Mouse (Mus musculus): Measurements from ENCODE around the gene Nat8f4. TPM values are rescaled to one million over a fixed set of nuclear protein-coding genes. Genes with fewer than 3 reads are reported as not detected.
"Not testable (repeated sequence)": the region's sequence is repeated elsewhere in the genome, so short reads cannot be mapped to it uniquely, and the experiment has no call there.

Gene Nat8f4
- total and polyA plus RNA-seq, 2 experiments: 3.5 to 4.5 TPM

DNA sequence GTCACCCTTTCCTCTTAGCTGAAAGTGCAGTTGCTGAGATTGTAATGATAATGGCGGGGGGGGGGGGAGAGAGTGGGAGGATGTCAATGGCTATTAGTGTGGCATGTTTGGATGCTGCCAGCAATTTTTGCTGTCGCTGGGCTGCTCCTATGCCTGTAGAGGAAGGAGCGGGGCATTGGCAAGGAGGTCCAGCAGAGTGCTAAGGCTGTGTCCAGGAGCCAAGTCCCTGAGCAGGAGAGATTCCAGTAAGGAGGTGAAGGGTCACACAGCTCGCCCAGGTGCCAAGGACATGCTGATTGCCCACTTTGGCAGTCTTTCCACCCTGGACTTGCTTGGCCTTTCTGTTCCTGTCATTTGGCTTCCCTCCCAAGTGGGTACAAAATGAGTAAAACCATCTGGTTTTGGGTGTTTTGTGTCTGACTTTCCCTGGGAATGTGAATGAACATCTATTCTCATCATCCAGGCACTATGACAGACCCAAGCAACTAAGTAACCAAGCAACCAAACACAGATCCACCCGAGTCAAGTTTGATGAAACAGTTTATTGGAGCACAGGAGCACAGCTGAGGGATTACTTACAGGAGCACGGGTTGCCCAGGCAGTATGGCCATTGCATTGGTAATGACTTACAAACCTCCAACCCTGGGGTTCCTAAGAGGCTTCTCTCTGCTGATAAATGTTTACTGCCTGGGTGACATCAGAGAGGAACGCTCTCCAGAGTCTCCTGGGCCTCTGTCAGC, 39.6 kb downstream of the Nat8f4 start:
- WGBS: 22% methylated on average over 6 of the region's 7 CpGs
- H3K4me3 ChIP-seq (ENCODE audit: insufficient read depth, low read depth, low read length); H3K79me2 ChIP-seq (ENCODE audit: control insufficient read depth, insufficient read depth, low read length); H3K27me3 ChIP-seq (ENCODE audit: control insufficient read depth, insufficient read depth, low read length); H3K36me3 ChIP-seq (ENCODE audit: control insufficient read depth, insufficient read depth, low read length): not testable (repeated sequence)
- peak; percentile 75; the same call in 1 of the 2 replicates for TF ChIP-seq POLR2A (IDR thresholded peaks at IDR 0.05; ENCODE audit: extremely low read depth, insufficient read depth, low read length)
- Histone ChIP-seq H3K27ac (replicated peaks; ENCODE audit: insufficient read depth, low read depth, low read length) (peak overlapping the region; percentile 100), H3K9ac (ENCODE audit: low read depth, low read length) (peak overlapping the region; percentile 28), H3K4me1 (ENCODE audit: control insufficient read depth, insufficient read depth, low read length) (peaks cover 20% of the 10 kb centered on the region)
- DNase-seq (ENCODE audit: extremely low read depth, low read depth, low spot score): peak; percentile 93

DNA sequence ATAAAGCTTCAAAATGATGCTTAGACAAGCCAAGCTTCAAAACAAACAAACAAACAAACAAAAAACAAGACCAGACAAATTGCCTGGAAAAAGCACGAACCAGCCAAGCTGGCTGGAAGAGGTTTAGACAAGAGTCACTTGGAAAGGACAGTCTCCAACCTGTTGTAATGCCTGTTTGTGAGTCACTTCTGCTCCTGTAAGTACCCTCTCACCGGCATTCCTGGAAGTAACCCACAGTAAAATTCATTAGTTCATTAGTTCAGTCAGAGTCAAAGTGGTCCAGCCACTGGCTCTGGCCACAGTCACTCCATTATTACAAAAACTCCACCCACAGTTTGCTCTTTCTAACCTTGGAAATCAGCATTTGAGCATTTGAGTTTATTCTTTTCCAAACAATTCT, 40.8 kb downstream of the Nat8f4 start:
- peaks cover 4% of the 10 kb centered on the region; the same call in 1 of the 2 replicates for H3K36me3 ChIP-seq (ENCODE audit: control insufficient read depth, insufficient read depth, low read length)
- 25% methylated on average over 2 of the region's 2 CpGs for WGBS
- no peak overlapping the region for H3K9ac ChIP-seq (ENCODE audit: low read depth, low read length)
- H3K4me3 ChIP-seq (ENCODE audit: insufficient read depth, low read depth, low read length): no peak overlapping the region
- peaks cover 20% of the 10 kb centered on the region for H3K4me1 ChIP-seq (ENCODE audit: control insufficient read depth, insufficient read depth, low read length)
- H3K27ac ChIP-seq (replicated peaks; ENCODE audit: insufficient read depth, low read depth, low read length): peak overlapping the region; percentile 14
- DNase-seq (ENCODE audit: extremely low read depth, low read depth, low spot score): peak; percentile 55
- H3K27me3 ChIP-seq (ENCODE audit: control insufficient read depth, insufficient read depth, low read length): no peaks in the 10 kb centered on the region
- TF ChIP-seq POLR2A (IDR thresholded peaks at IDR 0.05; ENCODE audit: extremely low read depth, insufficient read depth, low read length) (no peak), CTCF (IDR thresholded peaks at IDR 0.05; ENCODE audit: low read depth, low read length) (no peak)
- H3K79me2 ChIP-seq (ENCODE audit: control insufficient read depth, insufficient read depth, low read length): 0 out of 2 replicates have a peak, but pooled peaks cover 6% of the 10 kb centered on the region

DNA sequence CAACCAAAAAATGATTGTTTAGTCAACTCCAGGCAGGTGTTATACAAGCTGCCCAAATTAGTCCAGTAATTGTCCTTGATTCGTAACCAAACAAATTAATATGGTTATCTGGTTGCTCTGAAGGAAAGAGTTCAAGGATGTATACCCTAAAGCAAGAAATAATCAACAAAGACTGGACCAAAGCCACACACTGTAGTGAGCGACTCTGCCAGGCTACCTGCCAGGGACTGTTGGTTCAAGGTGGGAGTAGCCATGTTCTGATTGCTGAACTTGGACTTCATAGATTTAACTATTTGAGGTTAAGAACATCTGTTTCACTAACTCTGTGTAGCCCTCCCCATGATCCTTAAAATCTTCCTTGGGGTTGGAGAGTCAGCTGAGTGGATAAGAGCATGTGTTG, 41.5 kb downstream of the Nat8f4 start:
- H3K79me2 ChIP-seq (ENCODE audit: control insufficient read depth, insufficient read depth, low read length): 0 out of 2 replicates have a peak, but pooled peaks cover 6% of the 10 kb centered on the region
- no peaks in the 10 kb centered on the region for H3K27me3 ChIP-seq (ENCODE audit: control insufficient read depth, insufficient read depth, low read length)
- peak overlapping the region; percentile 14 for H3K27ac ChIP-seq (replicated peaks; ENCODE audit: insufficient read depth, low read depth, low read length)
- TF ChIP-seq POLR2A (IDR thresholded peaks at IDR 0.05; ENCODE audit: extremely low read depth, insufficient read depth, low read length) (no peak), CTCF (IDR thresholded peaks at IDR 0.05; ENCODE audit: low read depth, low read length) (no peak)
- H3K9ac ChIP-seq (ENCODE audit: low read depth, low read length): no peak overlapping the region
- DNase-seq (ENCODE audit: extremely low read depth, low read depth, low spot score): peak; percentile 83
- 20% methylated on average over 2 of the region's 2 CpGs for WGBS
- H3K4me1 ChIP-seq (ENCODE audit: control insufficient read depth, insufficient read depth, low read length): peaks cover 20% of the 10 kb centered on the region
- peaks cover 4% of the 10 kb centered on the region; the same call in 1 of the 2 replicates for H3K36me3 ChIP-seq (ENCODE audit: control insufficient read depth, insufficient read depth, low read length)
- no peak overlapping the region for H3K4me3 ChIP-seq (ENCODE audit: insufficient read depth, low read depth, low read length)

DNA sequence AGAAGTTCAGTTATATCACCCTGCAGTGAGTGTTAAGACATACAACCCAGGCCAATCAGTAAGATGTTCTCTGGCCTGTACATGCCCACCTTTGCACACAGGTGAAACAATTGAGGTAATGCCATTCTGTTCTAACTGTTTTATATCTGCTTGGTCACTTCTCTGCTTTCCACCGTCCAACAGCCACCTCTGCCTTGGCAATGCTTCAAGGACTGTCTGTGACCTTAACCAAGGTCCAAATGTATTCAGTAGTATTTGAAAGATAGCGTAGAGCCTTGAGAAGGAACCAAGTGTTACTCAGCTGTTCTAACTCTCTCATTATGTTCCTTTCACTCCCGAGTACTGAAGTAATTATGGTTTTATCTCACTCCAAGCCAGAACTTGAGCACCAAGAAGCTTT, 42.1 kb downstream of the Nat8f4 start:
- no peak overlapping the region for H3K4me3 ChIP-seq (ENCODE audit: insufficient read depth, low read depth, low read length)
- DNase-seq (ENCODE audit: extremely low read depth, low read depth, low spot score): peak; percentile 89

DNA sequence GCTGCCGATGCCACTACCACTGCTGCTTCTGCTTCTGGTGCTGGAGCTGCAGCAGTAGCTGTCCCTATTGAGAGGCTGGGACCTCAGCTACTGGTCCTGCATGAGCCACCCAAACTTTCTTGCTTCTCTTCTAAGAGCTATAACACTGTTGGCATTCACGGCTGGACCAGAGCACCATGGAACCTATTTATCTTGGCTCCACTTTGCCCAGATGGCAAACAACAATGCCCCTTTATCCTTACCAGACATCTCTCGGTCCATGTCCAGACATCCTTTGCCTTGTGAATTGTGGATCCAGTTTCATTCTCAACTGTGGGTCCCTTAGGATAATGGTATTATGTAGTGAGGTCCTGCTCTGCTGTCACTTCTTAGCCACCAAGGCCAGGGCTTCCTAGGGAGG, 43.4 kb downstream of the Nat8f4 start:
- peaks cover 28% of the 10 kb centered on the region for H3K4me1 ChIP-seq (ENCODE audit: control insufficient read depth, insufficient read depth, low read length)
- no peak overlapping the region for H3K4me3 ChIP-seq (ENCODE audit: insufficient read depth, low read depth, low read length)
- DNase-seq (ENCODE audit: extremely low read depth, low read depth, low spot score): peak; percentile 68
- H3K79me2 ChIP-seq (ENCODE audit: control insufficient read depth, insufficient read depth, low read length): no peaks in the 10 kb centered on the region
- no peaks in the 10 kb centered on the region for H3K36me3 ChIP-seq (ENCODE audit: control insufficient read depth, insufficient read depth, low read length)
- no peak overlapping the region for H3K9ac ChIP-seq (ENCODE audit: low read depth, low read length)
- no peaks in the 10 kb centered on the region for H3K27me3 ChIP-seq (ENCODE audit: control insufficient read depth, insufficient read depth, low read length)
- TF ChIP-seq CTCF (IDR thresholded peaks at IDR 0.05; ENCODE audit: low read depth, low read length): no peak
- no peak for TF ChIP-seq POLR2A (IDR thresholded peaks at IDR 0.05; ENCODE audit: extremely low read depth, insufficient read depth, low read length)
- WGBS: 24% methylated on average over 3 of the region's 3 CpGs
- peak overlapping the region; percentile 30 for H3K27ac ChIP-seq (replicated peaks; ENCODE audit: insufficient read depth, low read depth, low read length)

More for the DNA sequence above, 42.1 kb downstream of the Nat8f4 start:
- Histone ChIP-seq H3K27me3 (ENCODE audit: control insufficient read depth, insufficient read depth, low read length) (no peaks in the 10 kb centered on the region), H3K27ac (replicated peaks; ENCODE audit: insufficient read depth, low read depth, low read length) (peak overlapping the region; percentile 35), H3K4me1 (ENCODE audit: control insufficient read depth, insufficient read depth, low read length) (peaks cover 20% of the 10 kb centered on the region), H3K36me3 (ENCODE audit: control insufficient read depth, insufficient read depth, low read length) (0 out of 2 replicates have a peak, but pooled peaks cover 2% of the 10 kb centered on the region), H3K79me2 (ENCODE audit: control insufficient read depth, insufficient read depth, low read length) (0 out of 2 replicates have a peak, but pooled peaks cover under 1% of the 10 kb centered on the region), H3K9ac (ENCODE audit: low read depth, low read length) (no peak overlapping the region)
- WGBS: 12% methylated on average over 3 of the region's 3 CpGs
- TF ChIP-seq CTCF (IDR thresholded peaks at IDR 0.05; ENCODE audit: low read depth, low read length) (no peak), POLR2A (IDR thresholded peaks at IDR 0.05; ENCODE audit: extremely low read depth, insufficient read depth, low read length) (no peak)

DNA sequence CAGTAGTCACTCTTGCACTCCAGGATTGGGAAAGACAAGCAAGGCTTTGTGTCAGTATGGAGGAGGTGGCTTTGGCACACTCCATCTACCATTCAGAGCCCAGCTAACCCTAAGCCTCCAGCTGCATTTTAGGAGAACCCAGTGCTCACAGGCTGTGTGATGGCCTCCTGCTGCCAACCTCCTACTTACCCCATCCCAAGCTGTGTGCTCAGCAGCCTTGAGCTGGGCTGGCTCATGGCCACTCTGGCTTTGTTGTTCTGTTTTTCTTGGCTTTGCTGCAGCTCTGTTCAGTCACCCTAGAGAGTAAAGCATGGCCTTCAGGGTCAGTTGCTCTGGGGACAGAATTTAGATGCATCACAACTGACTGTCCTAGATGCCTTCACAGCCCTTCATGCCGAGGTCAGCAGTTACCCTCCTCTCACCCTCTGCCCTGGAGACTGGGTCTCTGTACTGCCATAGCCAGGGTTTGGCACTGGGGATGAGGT, 48.4 kb downstream of the Nat8f4 start:
- Histone ChIP-seq H3K36me3 (ENCODE audit: control insufficient read depth, insufficient read depth, low read length) (no peaks in the 10 kb centered on the region), H3K79me2 (ENCODE audit: control insufficient read depth, insufficient read depth, low read length) (0 out of 2 replicates have a peak, but pooled peaks cover 2% of the 10 kb centered on the region), H3K27ac (replicated peaks; ENCODE audit: insufficient read depth, low read depth, low read length) (peak overlapping the region; percentile 79), H3K27me3 (ENCODE audit: control insufficient read depth, insufficient read depth, low read length) (no peaks in the 10 kb centered on the region), H3K9ac (ENCODE audit: low read depth, low read length) (0 out of 2 replicates have a peak overlapping the region, but pooled peaks have one; percentile 32), H3K4me3 (ENCODE audit: insufficient read depth, low read depth, low read length) (no peak overlapping the region), H3K4me1 (ENCODE audit: control insufficient read depth, insufficient read depth, low read length) (peaks cover 43% of the 10 kb centered on the region)
- 14% methylated on average over 1 of the region's 1 CpGs for WGBS
- no peak for TF ChIP-seq CTCF (IDR thresholded peaks at IDR 0.05; ENCODE audit: low read depth, low read length)
- no peak for TF ChIP-seq POLR2A (IDR thresholded peaks at IDR 0.05; ENCODE audit: extremely low read depth, insufficient read depth, low read length)
- peak; percentile 100 for DNase-seq (ENCODE audit: extremely low read depth, low read depth, low spot score)

Data from liver, adult 2 months (tissue).